Mouse (Mus musculus) activated CD4-positive, CD25-positive, alpha-beta regulatory T cell, adult 9 weeks (primary cell): ENCODE measurements around the gene Lgi2. TPM values are rescaled to one million over a fixed set of nuclear protein-coding genes. Genes with fewer than 3 reads are reported as not detected.

Experiments
- polyA plus RNA-seq: library from polyadenylated mRNA; unstranded; fragments of 100-300 nt; shearing (Covaris generic); gene quantifications from one replicate; pipeline ENCODE4 v1.2.1, GENCODE M21; 2017

Gene Lgi2
- polyA plus RNA-seq: not detected

GRCm38 (mm10) chr5:52565813-52566531 is at the start of gene Lgi2:
Lgi2 (minus strand) TSS chr5:52566462.

Other genes starting within 250 kb of the Lgi2 start
- not detected for gene Sod3, start 202.7 kb downstream of the Lgi2 start, polyA plus RNA-seq
- gene Ccdc149, start 94.9 kb downstream of the Lgi2 start, polyA plus RNA-seq: not detected
- 9.7 TPM for gene Sepsecs, start 103.2 kb upstream of the Lgi2 start, polyA plus RNA-seq
- 0.83 TPM for gene Pi4k2b, start 175.1 kb upstream of the Lgi2 start, polyA plus RNA-seq
- 20.4 TPM for gene Zcchc4, start 208.9 kb upstream of the Lgi2 start, polyA plus RNA-seq